Mouse (Mus musculus) activated CD4-positive, CD25-positive, alpha-beta regulatory T cell, adult 4 months (primary cell): ENCODE results near the gene Gm8104. TPM values are rescaled to one million over a fixed set of nuclear protein-coding genes. Genes with fewer than 3 reads are reported as not detected.
"Not testable (repeated sequence)": the region's sequence is repeated elsewhere in the genome, so short reads cannot be mapped to it uniquely, and the experiment has no call there.

ENCODE experiments used
- ATAC-seq: one replicate; pipeline ENCODE4 v1.8.0; 2017
- polyA plus RNA-seq, 2 experiments: library from polyadenylated mRNA; unstranded; fragments of 100-300 nt; shearing (Covaris generic); gene quantifications; one replicate each; pipeline ENCODE4 v1.2.1; 2017

Gene Gm8104
- not detected for polyA plus RNA-seq

DNA sequence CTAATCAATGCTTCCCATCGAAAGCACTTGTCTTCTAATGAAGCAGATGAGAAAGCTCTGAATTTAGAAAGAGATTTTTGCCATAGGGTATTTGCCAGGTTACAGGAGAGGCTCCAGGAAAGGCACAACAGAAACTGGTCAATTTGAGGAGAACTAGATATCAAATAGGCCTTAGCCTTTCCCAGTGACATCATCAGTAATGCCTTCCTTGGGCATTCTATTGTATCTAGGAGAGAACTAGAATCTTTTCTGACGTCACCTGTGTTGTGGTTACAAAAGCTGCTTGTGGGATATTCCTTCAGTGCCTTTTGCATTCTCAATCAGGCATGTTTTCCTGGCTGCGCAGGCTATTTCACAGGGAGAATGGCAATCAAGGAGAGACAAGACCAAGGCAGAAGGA lies at the start of gene Gm8104:
Gene Gm8104 (plus strand): TSS at position 301 of the 400 bp plus-strand sequence.
- not testable (repeated sequence) for ATAC-seq

DNA sequence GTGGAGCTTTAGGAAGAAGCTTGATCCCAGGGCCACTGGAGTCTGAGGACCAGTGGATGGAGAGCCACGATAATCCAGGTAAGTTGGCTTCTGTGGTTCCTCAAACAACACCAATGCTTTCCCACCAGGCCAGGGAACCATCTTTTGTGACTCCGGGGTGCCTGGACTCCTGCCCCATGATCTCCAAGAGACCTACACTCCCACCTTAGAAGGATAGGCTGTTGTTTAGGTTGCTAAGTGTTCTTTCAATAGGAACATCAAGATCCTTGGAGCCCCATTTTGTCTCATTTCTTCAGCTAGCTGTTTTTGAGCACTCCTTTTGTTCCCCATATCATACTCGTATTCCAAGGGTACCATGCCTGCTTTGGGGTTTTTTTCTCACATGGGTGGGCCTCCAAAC lies 42.3 kb upstream of the Gm8104 start:
- not testable (repeated sequence) for ATAC-seq

- not testable (repeated sequence) for ATAC-seq
Measured at GRCm38 (mm10) chr14:43060179-43060578, 40.2 kb upstream of the Gm8104 start.

DNA sequence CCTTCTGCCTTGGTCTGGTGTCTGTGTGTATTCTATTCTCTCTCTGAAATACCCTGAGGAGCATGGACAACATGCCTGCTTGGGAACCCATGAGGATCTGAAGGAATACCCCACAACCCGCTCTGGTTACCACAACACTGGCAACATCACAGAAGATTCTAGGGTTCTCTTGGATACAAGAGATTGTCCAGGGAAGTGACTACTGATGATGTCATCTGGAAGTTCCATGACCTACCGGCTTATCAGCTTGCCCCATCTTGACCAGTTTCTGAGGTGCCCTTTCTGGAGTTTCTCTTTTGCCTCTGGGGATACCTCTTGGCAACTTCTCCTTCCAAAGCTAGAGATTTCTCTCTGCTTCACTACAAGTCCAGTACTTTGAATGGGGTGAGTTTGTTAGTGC lies 23.9 kb upstream of the Gm8104 start, which contains the start of gene Gm8094:
Gene Gm8094 (minus strand): TSS at position 101 of the 400 bp plus-strand sequence.
- not testable (repeated sequence) for ATAC-seq

- not testable (repeated sequence) for ATAC-seq
Measured at GRCm38 (mm10) chr14:43084936-43085730, 15.3 kb upstream of the Gm8104 start.

- ATAC-seq: not testable (repeated sequence)
Measured at GRCm38 (mm10) chr14:43089103-43089919, 11.1 kb upstream of the Gm8104 start.

- not testable (repeated sequence) for ATAC-seq
Measured at GRCm38 (mm10) chr14:43119673-43120072, 19.3 kb downstream of the Gm8104 start.

GRCm38 (mm10) chr14:43126286-43126685 lies 25.9 kb downstream of the Gm8104 start:
- not testable (repeated sequence) for ATAC-seq

Other genes with a start within 250 kb of the Gm8104 start
- not detected for gene Gm21977, start 247.1 kb upstream of the Gm8104 start, polyA plus RNA-seq
- not detected for gene Gm8082, start 107.0 kb upstream of the Gm8104 start, polyA plus RNA-seq
- gene Gm10376, start 85.0 kb upstream of the Gm8104 start, polyA plus RNA-seq: not detected
- not detected for gene Gm8094, start 24.0 kb upstream of the Gm8104 start, polyA plus RNA-seq
- gene Gm7233, start 79.3 kb downstream of the Gm8104 start, polyA plus RNA-seq: not detected
- not detected for gene Gm8122, start 134.7 kb downstream of the Gm8104 start, polyA plus RNA-seq
- gene Gm8126, start 158.0 kb downstream of the Gm8104 start, polyA plus RNA-seq: not detected
- gene Gm9732, start 174.4 kb downstream of the Gm8104 start, polyA plus RNA-seq: under 1 TPM; 0.42 to 0.44 TPM
- not detected for gene Gm8127, start 193.2 kb downstream of the Gm8104 start, polyA plus RNA-seq
- gene 1700001F09Rik, start 247.2 kb downstream of the Gm8104 start, polyA plus RNA-seq: not detected